ENCODE assay signal across 8 mouse cellular contexts in the genomic region with DNA sequence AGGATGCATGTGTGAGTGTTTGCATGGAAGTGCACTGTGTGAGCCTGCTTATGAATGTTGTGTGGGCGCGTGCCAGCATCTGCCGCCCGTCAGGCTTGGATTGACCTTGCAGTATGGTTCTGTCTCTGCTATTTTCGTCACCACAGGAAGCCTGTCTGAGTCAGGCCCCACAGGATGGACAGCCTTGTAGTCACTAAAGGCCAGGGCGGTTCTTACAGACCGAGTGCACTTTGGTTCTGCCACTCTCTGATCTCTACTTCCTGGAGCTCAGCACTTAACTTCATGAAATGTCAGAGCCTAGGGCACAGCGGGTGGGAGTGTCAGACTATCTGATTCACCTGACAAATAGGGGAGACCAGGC. TPM values are rescaled to one million over a fixed set of nuclear protein-coding genes. Genes with fewer than 3 reads are reported as not detected.
A peak's percentile ranks its signal among the peaks of the same experiment; 100 is the strongest.
DNase-seq lines count a peak whose midpoint lies in the region; ATAC-seq lines count a peak whose summit lies in the region.

No protein-coding gene starts in this region.

- 29% methylated on average over 8 of the region's 8 CpGs for WGBS in intestine, embryonic 14.5 days
- WGBS in liver, embryonic 13.5 days (ENCODE audit: insufficient replicate concordance), result 22% methylated on average over 8 of the region's 8 CpGs

- H3K4me1 ChIP-seq in intestine, embryonic 14.5 days (replicated peaks; ENCODE audit: control insufficient read depth, insufficient read depth, low read length), result peaks cover 33% of the 10 kb centered on the region
- H3K4me1 ChIP-seq in liver, embryonic 13.5 days (replicated peaks), result peaks cover 90% of the 10 kb centered on the region

- peak; percentile 62 for DNase-seq in retina, embryonic 14.5 days (ENCODE audit: low spot score)
- no peak for DNase-seq in retina, postnatal 1 day
- peak; percentile 70 for DNase-seq in brain, adult 2 months (ENCODE audit: low read depth, low spot score)
- DNase-seq in intestine, embryonic 14.5 days (ENCODE audit: low spot score), result peak; percentile 64
- DNase-seq in liver, embryonic 13.5 days, result no peak
- DNase-seq in naive thymus-derived CD4-positive, alpha-beta T cell, adult 2 months (ENCODE audit: low read depth), result peak; percentile 77

- H3K27ac ChIP-seq in intestine, embryonic 14.5 days (ENCODE audit: low read depth), result peak overlapping the region; percentile 88
- peak overlapping the region; percentile 96 for H3K27ac ChIP-seq in liver, embryonic 13.5 days

- H3K4me3 ChIP-seq in intestine, embryonic 14.5 days (ENCODE audit: low read depth, low read length), result no peak overlapping the region
- no peak overlapping the region for H3K4me3 ChIP-seq in liver, embryonic 13.5 days (replicated peaks)

- H3K9ac ChIP-seq in intestine, embryonic 14.5 days (ENCODE audit: low read length), result no peak overlapping the region
- H3K9ac ChIP-seq in liver, embryonic 13.5 days, result peak overlapping the region; percentile 57

- no peaks in the 10 kb centered on the region for H3K36me3 ChIP-seq in intestine, embryonic 14.5 days (ENCODE audit: control insufficient read depth, insufficient read depth, low read length)
- H3K36me3 ChIP-seq in liver, embryonic 13.5 days, result no peaks in the 10 kb centered on the region

- H3K9me3 ChIP-seq in intestine, embryonic 14.5 days (ENCODE audit: control insufficient read depth, low read length), result no peaks in the 10 kb centered on the region
- no peaks in the 10 kb centered on the region for H3K9me3 ChIP-seq in liver, embryonic 13.5 days (replicated peaks)

- ATAC-seq in granulocyte monocyte progenitor cell, adult 5-6 weeks (replicated peaks; ENCODE audit: poor library complexity, severe bottlenecking), result peak; percentile 43
- peak; percentile 24; the same call in 1 of the 2 replicates for ATAC-seq in intestine, embryonic 14.5 days (replicated peaks; ENCODE audit: low FRiP score, low TSS enrichment, low read depth)
- peak; percentile 4; the same call in 1 of the 2 replicates for ATAC-seq in liver, embryonic 13.5 days (ENCODE audit: low read depth)
- no peak for ATAC-seq in erythroid progenitor cell, adult 5-6 weeks (replicated peaks; ENCODE audit: low FRiP score, poor library complexity, severe bottlenecking)

- no peaks in the 10 kb centered on the region for H3K27me3 ChIP-seq in intestine, embryonic 14.5 days (replicated peaks; ENCODE audit: control insufficient read depth, insufficient read depth, low read length)
- H3K27me3 ChIP-seq in liver, embryonic 13.5 days, result no peaks in the 10 kb centered on the region

- H3K4me2 ChIP-seq in intestine, embryonic 14.5 days (ENCODE audit: low read length), result no peak overlapping the region
- peak overlapping the region; percentile 28 for H3K4me2 ChIP-seq in liver, embryonic 13.5 days

RNA-seq across cellular contexts. Expression of a gene that starts 0.4 kb away (rescaled TPM):
- total RNA-seq in granulocyte monocyte progenitor cell, adult 5-6 weeks (2014; fragmentation: Nextera tagmentation), result 2.1 and 8.0 TPM in 2 replicates
- total RNA-seq in granulocyte monocyte progenitor cell, adult 5-6 weeks (2017), result 1.4 and 2.2 TPM in 2 replicates
- 8.1 and 9.1 TPM in 2 replicates for polyA plus RNA-seq in intestine, embryonic 14.5 days (2014; fragmentation: Nextera tagmentation; extraction: Ambion mirVana)
- 8.2 and 9.2 TPM in 2 replicates for polyA plus RNA-seq in liver, embryonic 13.5 days (2015; fragmentation: Nextera tagmentation; extraction: Ambion mirVana)
- total RNA-seq in erythroid progenitor cell, adult 5-6 weeks (2015; ENCODE audit: low replicate concordance), result 17.7 and 28.5 TPM in 2 replicates
- 13.7 and 15.2 TPM in 2 replicates for total RNA-seq in erythroid progenitor cell, adult 5-6 weeks (2017; ENCODE audit: low replicate concordance)

RNA-seq across cellular contexts. Expression of a gene that starts 54.6 kb away (rescaled TPM):
- not detected in 2 replicates for total RNA-seq in granulocyte monocyte progenitor cell, adult 5-6 weeks (2014; fragmentation: Nextera tagmentation)
- not detected in 2 replicates for total RNA-seq in granulocyte monocyte progenitor cell, adult 5-6 weeks (2017)
- polyA plus RNA-seq in intestine, embryonic 14.5 days (2014; fragmentation: Nextera tagmentation; extraction: Ambion mirVana), result 2.7 and 2.9 TPM in 2 replicates
- 0.15 TPM in 2 replicates for polyA plus RNA-seq in liver, embryonic 13.5 days (2015; fragmentation: Nextera tagmentation; extraction: Ambion mirVana)
- not detected in 2 replicates for total RNA-seq in erythroid progenitor cell, adult 5-6 weeks (2015; ENCODE audit: low replicate concordance)
- total RNA-seq in erythroid progenitor cell, adult 5-6 weeks (2017; ENCODE audit: low replicate concordance), result not detected in 2 replicates

Comparison
In these comparisons a context has a peak if more than half of its experiments do, and no peak if none do; other contexts are left out.
1. DNase-seq: peak in retina, embryonic 14.5 days (single experiment), brain, adult 2 months (single experiment), intestine, embryonic 14.5 days (single experiment) and naive thymus-derived CD4-positive, alpha-beta T cell, adult 2 months (single experiment); none in retina, postnatal 1 day (single experiment) and liver, embryonic 13.5 days (single experiment).